Mouse (Mus musculus) ES-E14 (cell line): ENCODE measurements around the gene Hist2h4.

Experiments
- CHD2 ChIP-seq: IDR thresholded peaks from 2 replicates; pipeline ENCODE4 v1.6.1; 2014; ENCODE audit warnings: mild to moderate bottlenecking, low read depth, low read length, inconsistent platforms
- HCFC1 ChIP-seq: IDR thresholded peaks from 2 replicates; pipeline ENCODE4 v1.6.1; 2012; ENCODE audit warnings: low read length, inconsistent platforms, borderline replicate concordance; ENCODE audit not compliant: insufficient read depth
- ZC3H11A ChIP-seq: IDR thresholded peaks from 2 replicates; pipeline ENCODE4 v1.6.1; 2012; ENCODE audit warnings: low read depth, mild to moderate bottlenecking, inconsistent platforms, low read length, borderline replicate concordance

DNA sequence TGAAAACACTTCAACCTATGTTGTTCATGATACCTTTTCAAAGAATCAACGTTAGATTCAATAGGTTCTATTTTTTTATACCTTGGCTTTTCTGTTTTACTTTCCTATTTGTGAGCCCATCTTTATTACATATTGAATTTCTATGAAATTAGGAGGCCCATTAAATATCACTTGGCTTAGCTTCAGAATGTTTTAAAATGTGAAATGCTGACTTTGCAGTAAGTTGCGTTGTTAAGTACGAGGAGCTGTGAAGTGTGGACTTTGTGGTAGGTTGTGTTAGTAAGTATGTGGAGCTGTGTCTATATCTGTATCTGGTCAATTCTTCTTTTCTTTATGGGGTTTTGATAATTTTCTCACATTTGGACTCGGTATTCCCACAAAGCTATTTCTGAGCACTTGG lies 35.2 kb upstream of the Hist2h4 start:
- TF ChIP-seq ZC3H11A (no peak), HCFC1 (no peak), CHD2 (no peak)
